Mouse (Mus musculus) kidney, adult 2 months (tissue): ENCODE results near the gene Vps13c.

ENCODE experiments used
- CTCF ChIP-seq: fragments of 200-500 bp; conservative IDR thresholded peaks from 2 replicates; pipeline ENCODE4 v1.5.1; 2011; ENCODE audit warnings: low read depth, mild to moderate bottlenecking, control low read depth, low read length, moderate library complexity, mixed read lengths; ENCODE audit not compliant: insufficient read depth, insufficient read length
- POLR2A ChIP-seq: fragments of 200-500 bp; IDR thresholded peaks from one replicate; pipeline ENCODE4 v1.6.1; 2011; ENCODE audit warnings: low read depth, low read length, control low read depth

- TF ChIP-seq POLR2A: no peak
- TF ChIP-seq CTCF: no peak
Measured at GRCm38 (mm10) chr9:67874522-67875222, 34.5 kb downstream of the Vps13c start.
